Mouse (Mus musculus): Measurements from ENCODE around the gene Cdca4. TPM values are rescaled to one million over a fixed set of nuclear protein-coding genes. Genes with fewer than 3 reads are reported as not detected.
A peak's percentile ranks its signal among the peaks of the same experiment; 100 is the strongest.

Cdca4 gene
- polyA plus RNA-seq, 1 experiment from 2014 or later = 30.3 TPM

GRCm38 (mm10) chr12:112835046-112835445 lies 5.8 kb upstream of the Cdca4 start:
- H3K9ac ChIP-seq (replicated peaks) = no peak overlapping the region
- no peak for ATAC-seq (ENCODE audit: low FRiP score)
- WGBS = 79% methylated on average over 2 of the region's 2 CpGs
- no peak overlapping the region for H3K27ac ChIP-seq (replicated peaks)
- no peaks in the 10 kb centered on the region for H3K9me3 ChIP-seq (replicated peaks)
- no peaks in the 10 kb centered on the region for H3K27me3 ChIP-seq (replicated peaks)
- H3K4me3 ChIP-seq (replicated peaks) = no peak overlapping the region
- H3K4me2 ChIP-seq = no peak overlapping the region
- peaks cover 13% of the 10 kb centered on the region; the same call in 1 of the 2 replicates for H3K36me3 ChIP-seq
- peaks cover 19% of the 10 kb centered on the region for H3K4me1 ChIP-seq

DNA sequence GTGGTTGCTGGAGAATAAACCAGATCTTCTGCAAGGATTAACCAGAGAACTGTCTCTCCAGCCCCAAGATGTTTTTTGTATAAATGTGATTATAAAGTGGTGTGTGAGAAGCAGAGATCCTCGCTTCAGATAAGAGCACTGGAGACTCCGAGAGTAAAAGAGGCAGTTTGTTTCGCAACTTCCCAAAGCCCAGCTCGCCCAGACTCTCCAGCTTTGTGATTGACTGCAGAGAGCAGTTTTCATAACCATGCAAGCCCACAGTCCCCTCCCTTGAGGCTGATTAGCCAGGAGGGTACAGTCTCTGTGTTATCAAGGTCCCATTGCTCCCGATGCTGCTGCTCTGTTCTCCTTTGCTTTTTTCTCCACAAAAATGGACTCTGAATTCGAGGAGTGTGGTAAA lies 4.3 kb upstream of the Cdca4 start:
- Histone ChIP-seq H3K4me1 (peaks cover 22% of the 10 kb centered on the region), H3K4me3 (replicated peaks) (no peak overlapping the region), H3K9me3 (replicated peaks) (no peaks in the 10 kb centered on the region), H3K27ac (replicated peaks) (no peak overlapping the region), H3K4me2 (no peak overlapping the region), H3K36me3 (peaks cover 13% of the 10 kb centered on the region; the same call in 1 of the 2 replicates), H3K9ac (replicated peaks) (no peak overlapping the region), H3K27me3 (replicated peaks) (no peaks in the 10 kb centered on the region)
- no peak for ATAC-seq (ENCODE audit: low FRiP score)
- WGBS = 87% methylated on average over 6 of the region's 6 CpGs

DNA sequence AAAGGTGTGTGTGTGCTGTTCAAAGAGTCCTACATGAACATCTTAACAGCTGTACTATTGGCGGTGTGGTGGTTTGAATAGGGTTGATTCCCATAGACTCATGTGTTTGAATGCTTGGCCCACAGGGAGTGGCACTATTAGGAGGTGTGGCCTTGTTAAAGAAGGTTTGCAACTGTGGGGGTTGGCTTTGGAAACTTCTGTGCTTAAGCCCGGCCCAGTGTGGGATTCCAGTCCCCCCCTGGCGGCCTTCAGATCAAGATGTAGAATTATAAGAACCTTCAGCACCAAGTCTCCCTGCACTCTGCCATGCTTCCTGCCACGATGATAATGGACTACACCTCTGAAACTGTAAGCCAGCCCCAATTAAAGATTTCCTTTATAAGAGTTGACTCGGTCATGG lies 3.2 kb upstream of the Cdca4 start:
- Histone ChIP-seq H3K36me3 (peaks cover 13% of the 10 kb centered on the region; the same call in 1 of the 2 replicates), H3K4me1 (peaks cover 33% of the 10 kb centered on the region), H3K27me3 (replicated peaks) (no peaks in the 10 kb centered on the region), H3K9ac (replicated peaks) (no peak overlapping the region), H3K4me3 (replicated peaks) (no peak overlapping the region), H3K4me2 (no peak overlapping the region), H3K27ac (replicated peaks) (no peak overlapping the region), H3K9me3 (replicated peaks) (no peaks in the 10 kb centered on the region)
- 94% methylated on average over 5 of the region's 5 CpGs for WGBS
- ATAC-seq (ENCODE audit: low FRiP score) = no peak

DNA sequence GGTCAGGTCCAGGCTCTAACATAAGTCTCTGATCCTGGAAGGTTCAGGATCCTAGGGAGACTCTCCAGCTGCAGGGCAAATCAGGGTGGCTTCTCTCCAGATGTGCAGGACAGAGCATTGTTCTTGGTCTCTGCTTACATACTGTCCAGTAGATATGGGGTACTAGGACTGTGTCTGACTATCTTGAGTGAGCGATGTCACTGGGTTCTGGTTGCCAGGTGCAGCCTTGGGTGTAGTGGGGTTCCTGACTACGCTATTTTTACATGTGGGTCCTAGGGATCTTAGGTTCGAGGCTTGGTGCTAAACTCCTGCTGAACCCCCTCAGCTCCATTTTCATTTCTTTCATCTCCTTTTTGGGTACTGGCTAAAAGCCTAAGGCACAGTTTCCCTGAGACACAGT lies 1.3 kb upstream of the Cdca4 start:
- H3K27me3 ChIP-seq (replicated peaks) = no peaks in the 10 kb centered on the region
- H3K36me3 ChIP-seq = peaks cover 13% of the 10 kb centered on the region; the same call in 1 of the 2 replicates
- H3K27ac ChIP-seq (replicated peaks) = peak overlapping the region; percentile 83; the same call in 1 of the 2 replicates
- H3K9me3 ChIP-seq (replicated peaks) = no peaks in the 10 kb centered on the region
- H3K4me2 ChIP-seq = peak overlapping the region; percentile 91
- peaks cover 51% of the 10 kb centered on the region for H3K4me1 ChIP-seq
- no peak for ATAC-seq (ENCODE audit: low FRiP score)
- peak overlapping the region; percentile 91 for H3K4me3 ChIP-seq (replicated peaks)
- 90% methylated on average over 3 of the region's 3 CpGs for WGBS
- peak overlapping the region; percentile 61 for H3K9ac ChIP-seq (replicated peaks)

- Histone ChIP-seq H3K27ac (replicated peaks) (peak overlapping the region; percentile 83), H3K36me3 (peaks cover 13% of the 10 kb centered on the region; the same call in 1 of the 2 replicates), H3K9ac (replicated peaks) (peak overlapping the region; percentile 61), H3K4me3 (replicated peaks) (peak overlapping the region; percentile 91), H3K27me3 (replicated peaks) (no peaks in the 10 kb centered on the region), H3K4me2 (peak overlapping the region; percentile 91), H3K9me3 (replicated peaks) (no peaks in the 10 kb centered on the region), H3K4me1 (peaks cover 52% of the 10 kb centered on the region)
- no peak for ATAC-seq (ENCODE audit: low FRiP score)
- WGBS = 37% methylated on average over 2 of the region's 2 CpGs
Observed at GRCm38 (mm10) chr12:112830141-112830540, 918 bp upstream of the Cdca4 start.

- H3K36me3 ChIP-seq = peaks cover 13% of the 10 kb centered on the region; the same call in 1 of the 2 replicates
- H3K4me3 ChIP-seq (replicated peaks) = peak overlapping the region; percentile 91
- H3K4me2 ChIP-seq = peak overlapping the region; percentile 91
- H3K9ac ChIP-seq (replicated peaks) = peak overlapping the region; percentile 90
- under 1% methylated on average over 37 of the region's 51 CpGs for WGBS
- H3K27ac ChIP-seq (replicated peaks) = peak overlapping the region; percentile 95
- peaks cover 61% of the 10 kb centered on the region for H3K4me1 ChIP-seq
- no peaks in the 10 kb centered on the region for H3K27me3 ChIP-seq (replicated peaks)
- H3K9me3 ChIP-seq (replicated peaks) = no peaks in the 10 kb centered on the region
- ATAC-seq (ENCODE audit: low FRiP score) = peak; percentile 81
Observed at GRCm38 (mm10) chr12:112828501-112829243, 551 bp downstream of the Cdca4 start.

DNA sequence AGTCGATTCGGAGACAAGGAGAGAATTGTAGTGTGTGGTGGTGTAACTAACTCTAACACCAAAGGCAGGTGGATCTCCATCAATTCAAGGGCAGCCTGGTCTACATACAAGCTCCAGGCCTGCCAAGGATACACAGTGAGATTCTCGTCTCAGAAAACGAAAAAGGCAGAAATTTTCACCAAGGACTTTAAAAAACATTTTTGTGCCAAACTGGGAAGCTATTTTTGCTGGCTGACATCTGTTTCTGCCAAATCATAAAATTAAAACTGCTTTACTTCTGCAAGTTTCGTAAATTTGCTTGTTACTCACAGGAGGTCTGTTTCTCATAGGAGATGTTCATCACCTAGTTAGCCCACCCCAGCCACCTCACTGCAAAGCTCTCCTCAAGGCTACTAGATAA lies 3.3 kb downstream of the Cdca4 start:
- Histone ChIP-seq H3K4me2 (no peak overlapping the region), H3K4me3 (replicated peaks) (no peak overlapping the region), H3K36me3 (peaks cover 4% of the 10 kb centered on the region; the same call in 1 of the 2 replicates), H3K4me1 (peaks cover 60% of the 10 kb centered on the region), H3K27ac (replicated peaks) (no peak overlapping the region), H3K27me3 (replicated peaks) (no peaks in the 10 kb centered on the region), H3K9ac (replicated peaks) (no peak overlapping the region), H3K9me3 (replicated peaks) (no peaks in the 10 kb centered on the region)
- no peak for ATAC-seq (ENCODE audit: low FRiP score)
- WGBS = 90% methylated on average over 5 of the region's 5 CpGs

DNA sequence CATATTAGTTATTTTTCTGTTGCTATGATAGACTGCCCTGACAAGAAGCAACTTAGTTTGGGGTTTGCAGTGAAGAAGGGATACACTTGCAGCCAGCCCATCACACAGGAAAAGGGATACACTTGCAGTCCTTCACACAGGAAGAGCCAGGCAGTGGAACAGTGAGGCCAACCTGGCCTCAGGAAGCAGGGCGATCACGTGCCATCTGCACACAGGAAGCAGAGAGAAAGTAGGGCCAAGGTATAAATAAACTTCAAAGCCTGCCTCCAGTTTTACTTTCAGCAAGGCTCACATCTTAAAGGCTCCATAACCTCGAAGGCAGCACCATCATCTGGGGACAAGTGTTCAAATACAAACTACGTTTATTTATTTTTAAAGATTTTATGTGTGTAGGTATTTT lies 6.0 kb downstream of the Cdca4 start:
- H3K9ac ChIP-seq (replicated peaks) = no peak overlapping the region
- H3K4me1 ChIP-seq = peaks cover 51% of the 10 kb centered on the region

DNA sequence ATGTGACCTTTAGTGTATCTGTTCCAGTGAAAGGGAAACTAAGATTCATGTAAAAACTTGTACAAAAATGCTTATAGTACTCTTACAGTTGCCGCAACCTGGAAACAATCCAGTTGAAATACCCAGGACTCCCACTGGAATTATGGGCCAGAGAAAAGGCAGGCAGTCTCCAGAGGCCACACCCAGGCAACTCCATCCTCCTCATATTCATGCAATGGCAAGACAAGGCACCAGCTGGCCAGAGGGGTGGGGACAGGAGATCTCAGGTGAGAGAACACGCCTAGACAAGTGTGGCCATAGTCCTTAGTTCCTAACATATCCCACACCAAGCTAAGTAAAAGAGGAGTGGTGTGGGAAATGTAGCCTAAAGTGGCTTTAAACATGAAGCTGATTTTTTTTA lies 6.5 kb downstream of the Cdca4 start:
- Histone ChIP-seq H3K4me3 (replicated peaks) (no peak overlapping the region), H3K4me2 (no peak overlapping the region), H3K27ac (replicated peaks) (no peak overlapping the region), H3K9ac (replicated peaks) (no peak overlapping the region), H3K27me3 (replicated peaks) (no peaks in the 10 kb centered on the region), H3K9me3 (replicated peaks) (no peaks in the 10 kb centered on the region), H3K4me1 (peaks cover 45% of the 10 kb centered on the region), H3K36me3 (peaks cover 33% of the 10 kb centered on the region)
- WGBS = 82% methylated on average over 2 of the region's 2 CpGs
- no peak for ATAC-seq (ENCODE audit: low FRiP score)

More for the DNA sequence above, 6.0 kb downstream of the Cdca4 start:
- 85% methylated on average over 4 of the region's 4 CpGs for WGBS
- Histone ChIP-seq H3K27me3 (replicated peaks) (no peaks in the 10 kb centered on the region), H3K9me3 (replicated peaks) (no peaks in the 10 kb centered on the region), H3K4me2 (no peak overlapping the region), H3K4me3 (replicated peaks) (no peak overlapping the region), H3K36me3 (peaks cover 28% of the 10 kb centered on the region), H3K27ac (replicated peaks) (0 out of 2 replicates have a peak overlapping the region, but pooled peaks have one; percentile 28)
- ATAC-seq (ENCODE audit: low FRiP score) = no peak

GRCm38 (mm10) chr12:112821974-112822373 lies 7.2 kb downstream of the Cdca4 start:
- 92% methylated on average over 4 of the region's 4 CpGs for WGBS
- Histone ChIP-seq H3K4me1 (peaks cover 38% of the 10 kb centered on the region), H3K9me3 (replicated peaks) (no peaks in the 10 kb centered on the region), H3K9ac (replicated peaks) (no peak overlapping the region), H3K27me3 (replicated peaks) (no peaks in the 10 kb centered on the region), H3K4me3 (replicated peaks) (no peak overlapping the region), H3K27ac (replicated peaks) (no peak overlapping the region), H3K4me2 (no peak overlapping the region), H3K36me3 (peaks cover 37% of the 10 kb centered on the region)
- no peak for ATAC-seq (ENCODE audit: low FRiP score)

GRCm38 (mm10) chr12:112821216-112821615 lies 8.0 kb downstream of the Cdca4 start:
- peaks cover 31% of the 10 kb centered on the region for H3K4me1 ChIP-seq
- no peaks in the 10 kb centered on the region for H3K9me3 ChIP-seq (replicated peaks)
- no peak overlapping the region for H3K9ac ChIP-seq (replicated peaks)
- no peak for ATAC-seq (ENCODE audit: low FRiP score)
- no peak overlapping the region for H3K27ac ChIP-seq (replicated peaks)
- H3K27me3 ChIP-seq (replicated peaks) = no peaks in the 10 kb centered on the region
- H3K36me3 ChIP-seq = peaks cover 37% of the 10 kb centered on the region
- no peak overlapping the region for H3K4me2 ChIP-seq
- H3K4me3 ChIP-seq (replicated peaks) = no peak overlapping the region
- WGBS = 67% methylated on average over 1 of the region's 1 CpGs

- H3K27ac ChIP-seq (replicated peaks) = no peak overlapping the region
- peaks cover 24% of the 10 kb centered on the region for H3K4me1 ChIP-seq
- H3K9me3 ChIP-seq (replicated peaks) = no peaks in the 10 kb centered on the region
- H3K4me3 ChIP-seq (replicated peaks) = no peak overlapping the region
- peaks cover 39% of the 10 kb centered on the region for H3K36me3 ChIP-seq
- no peak overlapping the region for H3K4me2 ChIP-seq
- H3K9ac ChIP-seq (replicated peaks) = no peak overlapping the region
- H3K27me3 ChIP-seq (replicated peaks) = no peaks in the 10 kb centered on the region
- 72% methylated on average over 12 of the region's 12 CpGs for WGBS
- ATAC-seq (ENCODE audit: low FRiP score) = no peak
Observed at GRCm38 (mm10) chr12:112820401-112820999, 8.7 kb downstream of the Cdca4 start.

Measured in neural tube, embryonic 15.5 days (tissue).